In the genomic region with DNA sequence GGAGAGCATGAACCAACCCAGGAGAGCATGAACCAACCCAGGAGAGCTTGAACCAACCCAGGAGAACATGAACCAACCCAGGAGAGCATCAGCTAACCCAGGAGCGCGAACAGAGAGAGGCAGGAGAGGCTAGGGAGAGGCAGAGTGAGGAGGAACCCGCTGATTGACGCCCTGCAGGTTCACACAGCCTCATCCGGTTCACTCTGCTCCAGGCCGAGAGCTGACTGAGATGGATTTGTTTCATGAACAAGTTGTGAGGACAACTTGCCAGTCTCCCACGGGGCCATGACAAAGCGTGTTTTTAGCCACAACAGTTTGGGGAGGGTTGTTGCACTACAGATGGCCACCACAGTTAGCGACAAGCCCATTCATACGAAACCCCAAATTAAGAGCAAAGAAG, we compare ENCODE assay signal across 19 mouse cellular contexts.
"Had no signal": no experiment of that assay in that cellular context is flagged by ENCODE, and none has a peak within 500 bp of the region (broad histone marks: within the 10 kb centered on the region; RNA-seq: fewer than 3 reads in every experiment).

No protein-coding gene starts in this region.

- H3K4me2 ChIP-seq: liver, embryonic 15.5 days; lung, embryonic 15.5 days; midbrain, embryonic 12.5 days; neural tube, embryonic 12.5 days; stomach, embryonic 15.5 days had no signal

- H3K9me3 ChIP-seq: liver, embryonic 15.5 days; lung, embryonic 15.5 days; midbrain, embryonic 10.5 days; midbrain, embryonic 12.5 days; neural tube, embryonic 12.5 days; stomach, embryonic 15.5 days had no signal

- H3K36me3 ChIP-seq: liver, embryonic 15.5 days; lung, embryonic 15.5 days; midbrain, embryonic 10.5 days; midbrain, embryonic 12.5 days; neural tube, embryonic 12.5 days; stomach, embryonic 15.5 days had no signal

- H3K27ac ChIP-seq: liver, embryonic 15.5 days; lung, embryonic 15.5 days; macrophage; midbrain, embryonic 10.5 days; midbrain, embryonic 12.5 days; neural tube, embryonic 12.5 days; stomach, embryonic 15.5 days; stomach, postnatal 0 days had no signal

- H3K4me3 ChIP-seq: liver, embryonic 15.5 days; lung, embryonic 15.5 days; midbrain, embryonic 10.5 days; midbrain, embryonic 12.5 days; myocyte; neural tube, embryonic 12.5 days; stomach, embryonic 15.5 days had no signal

- DNase-seq: liver, postnatal 0 days; lung, adult 2 months; lung, postnatal 14 days; lung, postnatal 36 days; midbrain, embryonic 14.5 days; right cerebral cortex, postnatal 14 days; thymus, postnatal 14 days; thymus, postnatal 36 days had no signal

- ATAC-seq: liver, postnatal 0 days; lung, postnatal 0 days; midbrain, embryonic 16.5 days had no signal

- H3K9ac ChIP-seq: liver, embryonic 15.5 days; liver, postnatal 0 days; lung, embryonic 15.5 days; midbrain, embryonic 12.5 days; neural tube, embryonic 12.5 days; stomach, embryonic 15.5 days had no signal

- H3K27me3 ChIP-seq: liver, embryonic 15.5 days; lung, embryonic 15.5 days; midbrain, embryonic 12.5 days; neural tube, embryonic 12.5 days; stomach, embryonic 15.5 days had no signal

- H3K4me1 ChIP-seq: midbrain, embryonic 12.5 days; neural tube, embryonic 12.5 days; stomach, embryonic 15.5 days had no signal
